Mouse (Mus musculus) heart, embryonic 16.5 days (tissue): ENCODE results near the gene Abca6. TPM values are rescaled to one million over a fixed set of nuclear protein-coding genes. Genes with fewer than 3 reads are reported as not detected.

Experiments used
- ATAC-seq: fragments of 200-750 bp; cut with Nextera tagmentation; replicated peaks from 2 replicates; pipeline ENCODE4 v1.8.0; 2017; ENCODE audit warnings: moderate number of reproducible peaks; ENCODE audit not compliant: insufficient read depth, low FRiP score; ENCODE audit errors: extremely low read depth
- H3K27ac ChIP-seq: fragments of 300-500 bp; sonication (generic); 2 replicates; pipeline ENCODE4 v1.5.1; 2014; ENCODE audit warnings: mild to moderate bottlenecking, low read length, control low read depth, moderate library complexity
- H3K27me3 ChIP-seq: fragments of 300-500 bp; sonication (generic); 2 replicates; pipeline ENCODE4 v1.6.1; 2014; ENCODE audit warnings: low read length, mixed read lengths; ENCODE audit not compliant: control insufficient read depth, insufficient read depth
- H3K36me3 ChIP-seq: fragments of 300-500 bp; sonication (generic); 2 replicates; pipeline ENCODE4 v1.6.1; 2014; ENCODE audit not compliant: control insufficient read depth, insufficient read depth
- H3K4me1 ChIP-seq: fragments of 300-500 bp; sonication (generic); 2 replicates; pipeline ENCODE4 v1.6.1; 2014; ENCODE audit warnings: low read length, mixed read lengths; ENCODE audit not compliant: control insufficient read depth, insufficient read depth
- H3K4me2 ChIP-seq: fragments of 300-500 bp; sonication (generic); 2 replicates; pipeline ENCODE4 v1.6.1; 2014; ENCODE audit warnings: low read depth, mild to moderate bottlenecking, control low read depth, low read length
- H3K4me3 ChIP-seq: fragments of 300-500 bp; sonication (generic); 2 replicates; pipeline ENCODE4 v1.5.1; 2014; ENCODE audit warnings: mild to moderate bottlenecking, control low read depth, low read length
- H3K9ac ChIP-seq: fragments of 300-500 bp; sonication (generic); 2 replicates; pipeline ENCODE4 v1.6.1; 2014; ENCODE audit warnings: low read length, control low read depth
- H3K9me3 ChIP-seq: fragments of 300-500 bp; sonication (generic); replicated peaks from 2 replicates; pipeline ENCODE4 v1.6.1; 2016; ENCODE audit warnings: low read length; ENCODE audit not compliant: control insufficient read depth
- WGBS: fragments of 180-500 bp; shearing (Covaris S2); extraction: QIAGEN DNeasy Blood & Tissue Kit; methylation state at CpG from one replicate; pipeline ENCODE4 v1.1.7; 2014; 5-methylcytosine and 5-hydroxymethylcytosine counted together
- polyA plus RNA-seq: library from polyadenylated mRNA; unstranded; fragments of >200 nt; fragmentation: Nextera tagmentation; extraction: Ambion mirVana; gene quantifications from 2 replicates; pipeline ENCODE4 v1.2.1, GENCODE M21; 2015

The Abca6 gene
- polyA plus RNA-seq, 1 experiment from 2014 or later = 1.2 TPM

GRCm38 (mm10) chr11:110271745-110272144, 20.2 kb upstream of the Abca6 start:
- Histone ChIP-seq H3K9ac (no peak overlapping the region), H3K27ac (no peak overlapping the region), H3K4me3 (no peak overlapping the region), H3K4me1 (0 out of 2 replicates have a peak, but pooled peaks cover 2% of the 10 kb centered on the region), H3K27me3 (no peaks in the 10 kb centered on the region), H3K9me3 (no peaks in the 10 kb centered on the region), H3K36me3 (0 out of 2 replicates have a peak, but pooled peaks cover 2% of the 10 kb centered on the region), H3K4me2 (no peak overlapping the region)
- ATAC-seq = no peak
- WGBS = 5% methylated on average over 5 of the region's 5 CpGs

- Histone ChIP-seq H3K36me3 (no peaks in the 10 kb centered on the region), H3K4me3 (no peak overlapping the region), H3K4me1 (0 out of 2 replicates have a peak, but pooled peaks cover 2% of the 10 kb centered on the region), H3K4me2 (peak overlapping the region; percentile 45; the same call in 1 of the 2 replicates), H3K27me3 (no peaks in the 10 kb centered on the region), H3K9me3 (no peaks in the 10 kb centered on the region), H3K9ac (peak overlapping the region; percentile 56), H3K27ac (0 out of 2 replicates have a peak overlapping the region, but pooled peaks have one; percentile 32)
- ATAC-seq = peak; percentile 37; the same call in 1 of the 2 replicates
- WGBS = 42% methylated on average over 8 of the region's 8 CpGs
These were observed 16.8 kb upstream of the Abca6 start for GRCm38 (mm10) chr11:110268244-110268844.

GRCm38 (mm10) chr11:110267232-110267631, 15.7 kb upstream of the Abca6 start:
- Histone ChIP-seq H3K27ac (no peak overlapping the region), H3K9me3 (no peaks in the 10 kb centered on the region), H3K4me2 (no peak overlapping the region), H3K4me3 (no peak overlapping the region), H3K36me3 (no peaks in the 10 kb centered on the region), H3K9ac (no peak overlapping the region), H3K4me1 (0 out of 2 replicates have a peak, but pooled peaks cover 2% of the 10 kb centered on the region), H3K27me3 (no peaks in the 10 kb centered on the region)
- WGBS = 83% methylated on average over 6 of the region's 6 CpGs
- ATAC-seq = no peak

GRCm38 (mm10) chr11:110266757-110267156, 15.2 kb upstream of the Abca6 start:
- no peaks in the 10 kb centered on the region for H3K27me3 ChIP-seq
- no peak overlapping the region for H3K27ac ChIP-seq
- H3K4me1 ChIP-seq = 0 out of 2 replicates have a peak, but pooled peaks cover 2% of the 10 kb centered on the region
- H3K4me3 ChIP-seq = no peak overlapping the region
- H3K4me2 ChIP-seq = no peak overlapping the region
- H3K9me3 ChIP-seq = no peaks in the 10 kb centered on the region
- no peaks in the 10 kb centered on the region for H3K36me3 ChIP-seq
- WGBS = 81% methylated on average over 11 of the region's 11 CpGs
- no peak overlapping the region for H3K9ac ChIP-seq
- ATAC-seq = no peak

- no peak overlapping the region for H3K4me2 ChIP-seq
- no peaks in the 10 kb centered on the region for H3K36me3 ChIP-seq
- no peaks in the 10 kb centered on the region for H3K27me3 ChIP-seq
- H3K27ac ChIP-seq = no peak overlapping the region
- 0 out of 2 replicates have a peak, but pooled peaks cover 2% of the 10 kb centered on the region for H3K9me3 ChIP-seq
- H3K9ac ChIP-seq = no peak overlapping the region
- no peaks in the 10 kb centered on the region for H3K4me1 ChIP-seq
- no peak overlapping the region for H3K4me3 ChIP-seq
- ATAC-seq = no peak
- 58% methylated on average over 3 of the region's 3 CpGs for WGBS
These were observed 10.3 kb upstream of the Abca6 start for GRCm38 (mm10) chr11:110261867-110262266.

- Histone ChIP-seq H3K27ac (no peak overlapping the region), H3K4me3 (no peak overlapping the region), H3K4me2 (no peak overlapping the region), H3K36me3 (no peaks in the 10 kb centered on the region), H3K4me1 (no peaks in the 10 kb centered on the region), H3K27me3 (no peaks in the 10 kb centered on the region), H3K9me3 (0 out of 2 replicates have a peak, but pooled peaks cover 3% of the 10 kb centered on the region), H3K9ac (no peak overlapping the region)
- no peak for ATAC-seq
- WGBS = 57% methylated on average over 4 of the region's 4 CpGs
These were observed 6.3 kb upstream of the Abca6 start for GRCm38 (mm10) chr11:110257911-110258310.

- Histone ChIP-seq H3K4me1 (no peaks in the 10 kb centered on the region), H3K4me3 (no peak overlapping the region), H3K9ac (no peak overlapping the region), H3K4me2 (no peak overlapping the region), H3K9me3 (0 out of 2 replicates have a peak, but pooled peaks cover 3% of the 10 kb centered on the region), H3K27ac (no peak overlapping the region), H3K36me3 (no peaks in the 10 kb centered on the region), H3K27me3 (no peaks in the 10 kb centered on the region)
- ATAC-seq = no peak
- 85% methylated on average over 4 of the region's 4 CpGs for WGBS
These were observed 5.5 kb upstream of the Abca6 start for GRCm38 (mm10) chr11:110257061-110257460.

- Histone ChIP-seq H3K9me3 (0 out of 2 replicates have a peak, but pooled peaks cover 3% of the 10 kb centered on the region), H3K4me3 (no peak overlapping the region), H3K27ac (no peak overlapping the region), H3K9ac (no peak overlapping the region), H3K27me3 (no peaks in the 10 kb centered on the region), H3K4me2 (no peak overlapping the region), H3K4me1 (no peaks in the 10 kb centered on the region), H3K36me3 (no peaks in the 10 kb centered on the region)
- WGBS = 54% methylated on average over 3 of the region's 3 CpGs
- ATAC-seq = no peak
These were observed 680 bp upstream of the Abca6 start for GRCm38 (mm10) chr11:110252256-110252655.

GRCm38 (mm10) chr11:110244730-110245129, 6.8 kb downstream of the Abca6 start:
- H3K9ac ChIP-seq = no peak overlapping the region
- peaks cover under 1% of the 10 kb centered on the region; the same call in 1 of the 2 replicates for H3K9me3 ChIP-seq
- H3K36me3 ChIP-seq = no peaks in the 10 kb centered on the region
- H3K4me3 ChIP-seq = no peak overlapping the region
- no peak overlapping the region for H3K4me2 ChIP-seq
- H3K27me3 ChIP-seq = no peaks in the 10 kb centered on the region
- H3K27ac ChIP-seq = no peak overlapping the region
- H3K4me1 ChIP-seq = no peaks in the 10 kb centered on the region
- WGBS = 80% methylated on average over 10 of the region's 10 CpGs
- no peak for ATAC-seq
